Mouse (Mus musculus) forebrain, embryonic 12.5 days (tissue): ENCODE results near the gene Trim31. TPM values are rescaled to one million over a fixed set of nuclear protein-coding genes. Genes with fewer than 3 reads are reported as not detected.

Source experiments
- ATAC-seq: fragments of 200-750 bp; cut with Nextera tagmentation; 2 replicates; pipeline ENCODE4 v1.8.0; 2017; ENCODE audit warnings: moderate TSS enrichment; ENCODE audit not compliant: low FRiP score
- H3K27ac ChIP-seq: fragments of 300-500 bp; sonication (generic); 2 replicates; pipeline ENCODE4 v1.5.1; 2016; ENCODE audit warnings: mild to moderate bottlenecking
- H3K27me3 ChIP-seq: fragments of 300-500 bp; sonication (generic); 2 replicates; pipeline ENCODE4 v1.6.1; 2016; ENCODE audit warnings: mild to moderate bottlenecking
- H3K36me3 ChIP-seq: fragments of 300-500 bp; sonication (generic); replicated peaks from 2 replicates; pipeline ENCODE4 v1.6.1; 2016; ENCODE audit warnings: mild to moderate bottlenecking
- H3K4me1 ChIP-seq: fragments of 300-500 bp; sonication (generic); 2 replicates; pipeline ENCODE4 v1.6.1; 2016
- H3K4me2 ChIP-seq: fragments of 300-500 bp; sonication (generic); 2 replicates; pipeline ENCODE4 v1.6.1; 2016; ENCODE audit warnings: mild to moderate bottlenecking, moderate library complexity
- H3K4me3 ChIP-seq: fragments of 300-500 bp; sonication (generic); replicated peaks from 2 replicates; pipeline ENCODE4 v1.5.1; 2016; ENCODE audit warnings: mild to moderate bottlenecking
- H3K9ac ChIP-seq: fragments of 300-500 bp; sonication (generic); 2 replicates; pipeline ENCODE4 v1.6.1; 2016; ENCODE audit warnings: mild to moderate bottlenecking
- H3K9me3 ChIP-seq: fragments of 300-500 bp; sonication (generic); 2 replicates; pipeline ENCODE4 v1.6.1; 2016
- WGBS: fragments of 180-500 bp; shearing (Covaris S2); methylation state at CpG from one replicate; pipeline ENCODE4 v1.1.7; 2016; 5-methylcytosine and 5-hydroxymethylcytosine counted together
- polyA plus RNA-seq: library from polyadenylated mRNA; unstranded; fragments of >200 nt; fragmentation: Nextera tagmentation; extraction: Ambion mirVana; gene quantifications from 2 replicates; pipeline ENCODE4 v1.2.1, GENCODE M21; 2016

The Trim31 gene
- not detected in 2 replicates for polyA plus RNA-seq

- no peak for ATAC-seq
- Histone ChIP-seq H3K9ac (no peak within 1 kb of the TSS), H3K36me3 (no peaks in the 10 kb centered on the region), H3K27ac (no peak within 1 kb of the TSS), H3K4me3 (no peak within 1 kb of the TSS), H3K9me3 (no peaks in the 10 kb centered on the region), H3K4me2 (no peak within 1 kb of the TSS), H3K27me3 (no peaks in the 10 kb centered on the region), H3K4me1 (no peaks in the 10 kb centered on the region)
- WGBS = 77% methylated on average over 6 of the region's 6 CpGs
Measured at GRCm38 (mm10) chr17:36897552-36898205, at the start of gene Trim31. Trim31 (plus strand) TSS chr17:36898118.

GRCm38 (mm10) chr17:36848911-36849310 lies 49.0 kb upstream of the Trim31 start:
- Histone ChIP-seq H3K4me2 (no peak overlapping the region), H3K4me3 (no peak overlapping the region), H3K36me3 (peaks cover 34% of the 10 kb centered on the region), H3K9ac (no peak overlapping the region), H3K4me1 (no peaks in the 10 kb centered on the region), H3K27me3 (no peaks in the 10 kb centered on the region), H3K27ac (no peak overlapping the region), H3K9me3 (no peaks in the 10 kb centered on the region)
- no peak for ATAC-seq
- 90% methylated on average over 5 of the region's 5 CpGs for whole genome bisulfite sequencing

GRCm38 (mm10) chr17:36849992-36850391 lies 47.9 kb upstream of the Trim31 start:
- H3K4me2 ChIP-seq = no peak overlapping the region
- no peaks in the 10 kb centered on the region for H3K9me3 ChIP-seq
- H3K4me3 ChIP-seq = no peak overlapping the region
- H3K9ac ChIP-seq = no peak overlapping the region
- no peaks in the 10 kb centered on the region for H3K4me1 ChIP-seq
- H3K36me3 ChIP-seq = peaks cover 45% of the 10 kb centered on the region
- ATAC-seq = no peak
- no peaks in the 10 kb centered on the region for H3K27me3 ChIP-seq
- 94% methylated on average over 2 of the region's 2 CpGs for WGBS
- no peak overlapping the region for H3K27ac ChIP-seq

- no peaks in the 10 kb centered on the region for H3K27me3 ChIP-seq
- no peak overlapping the region for H3K27ac ChIP-seq
- H3K4me2 ChIP-seq = no peak overlapping the region
- no peak overlapping the region for H3K9ac ChIP-seq
- WGBS = 83% methylated on average over 5 of the region's 5 CpGs
- ATAC-seq = no peak
- no peaks in the 10 kb centered on the region for H3K4me1 ChIP-seq
- no peak overlapping the region for H3K4me3 ChIP-seq
- H3K9me3 ChIP-seq = no peaks in the 10 kb centered on the region
- peaks cover 55% of the 10 kb centered on the region for H3K36me3 ChIP-seq
Measured at GRCm38 (mm10) chr17:36851200-36851599, 46.7 kb upstream of the Trim31 start.

GRCm38 (mm10) chr17:36851627-36852026 lies 46.3 kb upstream of the Trim31 start:
- H3K9me3 ChIP-seq = no peaks in the 10 kb centered on the region
- no peak overlapping the region for H3K4me2 ChIP-seq
- H3K27me3 ChIP-seq = no peaks in the 10 kb centered on the region
- no peaks in the 10 kb centered on the region for H3K4me1 ChIP-seq
- peaks cover 59% of the 10 kb centered on the region for H3K36me3 ChIP-seq
- H3K4me3 ChIP-seq = no peak overlapping the region
- H3K27ac ChIP-seq = no peak overlapping the region
- H3K9ac ChIP-seq = no peak overlapping the region
- no peak for ATAC-seq
- WGBS = 90% methylated on average over 5 of the region's 5 CpGs

GRCm38 (mm10) chr17:36855484-36855883 lies 42.4 kb upstream of the Trim31 start:
- Histone ChIP-seq H3K4me1 (no peaks in the 10 kb centered on the region), H3K4me2 (no peak overlapping the region), H3K27me3 (no peaks in the 10 kb centered on the region), H3K9ac (no peak overlapping the region), H3K27ac (no peak overlapping the region), H3K4me3 (no peak overlapping the region), H3K9me3 (no peaks in the 10 kb centered on the region), H3K36me3 (peaks cover 92% of the 10 kb centered on the region)
- no peak for ATAC-seq
- WGBS = 89% methylated on average over 3 of the region's 3 CpGs

- H3K4me1 ChIP-seq = no peaks in the 10 kb centered on the region
- H3K9me3 ChIP-seq = no peaks in the 10 kb centered on the region
- ATAC-seq = no peak
- no peak overlapping the region for H3K4me3 ChIP-seq
- WGBS = 92% methylated on average over 4 of the region's 4 CpGs
- no peak overlapping the region for H3K27ac ChIP-seq
- no peaks in the 10 kb centered on the region for H3K27me3 ChIP-seq
- H3K4me2 ChIP-seq = no peak overlapping the region
- H3K9ac ChIP-seq = no peak overlapping the region
- peaks cover 85% of the 10 kb centered on the region for H3K36me3 ChIP-seq
Measured at GRCm38 (mm10) chr17:36856236-36856635, 41.7 kb upstream of the Trim31 start.

- Histone ChIP-seq H3K4me2 (no peak overlapping the region), H3K27me3 (no peaks in the 10 kb centered on the region), H3K9me3 (no peaks in the 10 kb centered on the region), H3K27ac (no peak overlapping the region), H3K4me3 (no peak overlapping the region), H3K4me1 (no peaks in the 10 kb centered on the region), H3K9ac (no peak overlapping the region), H3K36me3 (peaks cover 65% of the 10 kb centered on the region)
- no peak for ATAC-seq
- 95% methylated on average over 3 of the region's 3 CpGs for WGBS
Measured at GRCm38 (mm10) chr17:36858181-36858580, 39.7 kb upstream of the Trim31 start.

GRCm38 (mm10) chr17:36861680-36862079 lies 36.2 kb upstream of the Trim31 start:
- H3K4me1 ChIP-seq = peaks cover 2% of the 10 kb centered on the region; the same call in 1 of the 2 replicates
- H3K9ac ChIP-seq = no peak overlapping the region
- no peak overlapping the region for H3K27ac ChIP-seq
- 77% methylated on average over 2 of the region's 2 CpGs for WGBS
- H3K4me3 ChIP-seq = no peak overlapping the region
- H3K27me3 ChIP-seq = peaks cover 12% of the 10 kb centered on the region
- no peaks in the 10 kb centered on the region for H3K9me3 ChIP-seq
- no peak for ATAC-seq
- peaks cover 32% of the 10 kb centered on the region for H3K36me3 ChIP-seq
- H3K4me2 ChIP-seq = no peak overlapping the region

- peaks cover 6% of the 10 kb centered on the region; the same call in 1 of the 2 replicates for H3K4me1 ChIP-seq
- ATAC-seq = no peak
- WGBS = 10% methylated on average over 29 of the region's 29 CpGs
- H3K27ac ChIP-seq = no peak within 1 kb of the TSS
- H3K36me3 ChIP-seq = no peaks in the 10 kb centered on the region
- H3K4me3 ChIP-seq = peak within 1 kb of the TSS; percentile 21
- peaks cover 23% of the 10 kb centered on the region for H3K27me3 ChIP-seq
- H3K9ac ChIP-seq = no peak within 1 kb of the TSS
- no peaks in the 10 kb centered on the region for H3K9me3 ChIP-seq
- H3K4me2 ChIP-seq = peak within 1 kb of the TSS; percentile 48
Measured at GRCm38 (mm10) chr17:36866719-36867527, 31.0 kb upstream of the Trim31 start, which contains the start of gene Trim15. Trim15 (minus strand) TSS chr17:36867210.

- no peak for ATAC-seq
- H3K4me3 ChIP-seq = no peak overlapping the region
- WGBS = 86% methylated on average over 2 of the region's 2 CpGs
- no peak overlapping the region for H3K9ac ChIP-seq
- H3K27me3 ChIP-seq = peaks cover 23% of the 10 kb centered on the region
- H3K36me3 ChIP-seq = no peaks in the 10 kb centered on the region
- H3K4me2 ChIP-seq = no peak overlapping the region
- H3K4me1 ChIP-seq = peaks cover 6% of the 10 kb centered on the region; the same call in 1 of the 2 replicates
- no peaks in the 10 kb centered on the region for H3K9me3 ChIP-seq
- no peak overlapping the region for H3K27ac ChIP-seq
Measured at GRCm38 (mm10) chr17:36868836-36869235, 29.1 kb upstream of the Trim31 start.

GRCm38 (mm10) chr17:36869284-36869954 lies 28.5 kb upstream of the Trim31 start, which contains the start of gene Trim10:
Trim10 (plus strand) TSS chr17:36869574.
- 83% methylated on average over 4 of the region's 4 CpGs for WGBS
- H3K27ac ChIP-seq = no peak within 1 kb of the TSS
- no peak for ATAC-seq
- no peak within 1 kb of the TSS for H3K4me3 ChIP-seq
- peaks cover 23% of the 10 kb centered on the region for H3K27me3 ChIP-seq
- peaks cover 6% of the 10 kb centered on the region; the same call in 1 of the 2 replicates for H3K4me1 ChIP-seq
- H3K9ac ChIP-seq = 0 out of 2 replicates have a peak within 1 kb of the TSS, but pooled peaks have one; percentile 1
- H3K36me3 ChIP-seq = no peaks in the 10 kb centered on the region
- H3K4me2 ChIP-seq = no peak within 1 kb of the TSS
- H3K9me3 ChIP-seq = no peaks in the 10 kb centered on the region
